16 mouse cellular contexts compared by ENCODE assay signal in the genomic region with DNA sequence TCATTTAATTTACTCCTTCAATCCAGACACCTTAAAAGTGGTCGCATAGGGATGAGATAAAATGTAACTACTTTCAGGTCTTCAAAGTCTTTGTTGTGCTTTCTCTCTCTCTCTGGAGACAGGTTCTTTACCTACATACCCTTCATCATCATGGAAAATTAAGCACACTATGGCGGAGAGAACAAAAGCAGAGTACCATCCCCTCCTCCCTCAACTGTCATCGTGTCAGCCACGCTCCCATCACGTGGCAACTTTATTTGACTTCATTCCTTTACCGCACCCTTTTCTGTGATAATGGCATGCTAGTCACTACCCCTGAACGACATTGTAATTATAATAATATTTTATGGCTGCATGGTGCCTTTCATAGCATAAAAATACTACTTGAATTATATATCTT.
DNase-seq lines count a peak whose midpoint lies in the region; ATAC-seq lines count a peak whose summit lies in the region.
"Had no signal": no experiment of that assay in that cellular context is flagged by ENCODE, and none has a peak within 500 bp of the region (broad histone marks: within the 10 kb centered on the region; RNA-seq: fewer than 3 reads in every experiment).

No protein-coding gene starts in this region.

- no peak overlapping the region for H3K4me2 ChIP-seq in forebrain, embryonic 14.5 days (ENCODE audit: low read length)
- no peak overlapping the region for H3K4me2 ChIP-seq in forebrain, embryonic 12.5 days
- no peak overlapping the region for H3K4me2 ChIP-seq in midbrain, embryonic 11.5 days
- H3K4me2 ChIP-seq in midbrain, embryonic 16.5 days (ENCODE audit: low read length), result no peak overlapping the region
- no peak overlapping the region for H3K4me2 ChIP-seq in forebrain, embryonic 16.5 days (ENCODE audit: low read length)
- H3K4me2 ChIP-seq: embryonic facial prominence, embryonic 12.5 days had no signal

- no peak overlapping the region for H3K4me3 ChIP-seq in forebrain, embryonic 14.5 days (ENCODE audit: low read depth, low read length)
- H3K4me3 ChIP-seq in forebrain, embryonic 12.5 days (replicated peaks), result no peak overlapping the region
- no peak overlapping the region for H3K4me3 ChIP-seq in midbrain, embryonic 11.5 days (ENCODE audit: low read depth, low read length)
- no peak overlapping the region for H3K4me3 ChIP-seq in midbrain, embryonic 16.5 days (ENCODE audit: low read depth, low read length)
- H3K4me3 ChIP-seq in forebrain, embryonic 16.5 days (replicated peaks; ENCODE audit: low read length), result no peak overlapping the region
- H3K4me3 ChIP-seq: embryonic facial prominence, embryonic 10.5 days; embryonic facial prominence, embryonic 12.5 days had no signal

- ATAC-seq in forebrain, embryonic 14.5 days, result no peak
- ATAC-seq in forebrain, embryonic 12.5 days (ENCODE audit: low FRiP score), result no peak
- ATAC-seq in midbrain, embryonic 11.5 days (ENCODE audit: low FRiP score), result no peak
- no peak for ATAC-seq in midbrain, embryonic 16.5 days
- peak; percentile 72 for ATAC-seq in forebrain, embryonic 16.5 days
- no peak for ATAC-seq in activated CD4-positive, CD25-positive, alpha-beta regulatory T cell, adult 4 months

- no peak overlapping the region for H3K27ac ChIP-seq in forebrain, embryonic 14.5 days (ENCODE audit: low read depth, low read length)
- no peak overlapping the region for H3K27ac ChIP-seq in forebrain, embryonic 12.5 days
- no peak overlapping the region for H3K27ac ChIP-seq in midbrain, embryonic 11.5 days (ENCODE audit: low read depth, low read length)
- H3K27ac ChIP-seq in midbrain, embryonic 16.5 days (ENCODE audit: low read length), result no peak overlapping the region
- no peak overlapping the region for H3K27ac ChIP-seq in forebrain, embryonic 16.5 days (ENCODE audit: low read length)
- H3K27ac ChIP-seq: embryonic facial prominence, embryonic 10.5 days; embryonic facial prominence, embryonic 12.5 days had no signal

- 88% methylated on average over 7 of the region's 7 CpGs for WGBS in forebrain, embryonic 14.5 days
- WGBS in forebrain, embryonic 12.5 days, result 81% methylated on average over 7 of the region's 7 CpGs
- 80% methylated on average over 7 of the region's 7 CpGs for WGBS in midbrain, embryonic 11.5 days
- 72% methylated on average over 7 of the region's 7 CpGs for WGBS in midbrain, embryonic 16.5 days
- 85% methylated on average over 7 of the region's 7 CpGs for WGBS in forebrain, embryonic 16.5 days

- no peaks in the 10 kb centered on the region for H3K27me3 ChIP-seq in forebrain, embryonic 14.5 days (replicated peaks; ENCODE audit: control insufficient read depth, insufficient read depth, low read length)
- no peaks in the 10 kb centered on the region for H3K27me3 ChIP-seq in forebrain, embryonic 12.5 days
- no peaks in the 10 kb centered on the region for H3K27me3 ChIP-seq in midbrain, embryonic 11.5 days (ENCODE audit: control insufficient read depth, insufficient read depth, low read length)
- H3K27me3 ChIP-seq in midbrain, embryonic 16.5 days (ENCODE audit: control insufficient read depth, insufficient read depth, low read depth, low read length), result no peaks in the 10 kb centered on the region
- no peaks in the 10 kb centered on the region for H3K27me3 ChIP-seq in forebrain, embryonic 16.5 days (replicated peaks; ENCODE audit: control insufficient read depth, insufficient read depth, low read length)
- H3K27me3 ChIP-seq: embryonic facial prominence, embryonic 12.5 days had no signal

- no peaks in the 10 kb centered on the region for H3K36me3 ChIP-seq in forebrain, embryonic 14.5 days (ENCODE audit: control insufficient read depth, insufficient read depth, low read length)
- no peaks in the 10 kb centered on the region for H3K36me3 ChIP-seq in forebrain, embryonic 12.5 days (replicated peaks)
- no peaks in the 10 kb centered on the region for H3K36me3 ChIP-seq in midbrain, embryonic 11.5 days (ENCODE audit: control insufficient read depth, insufficient read depth, low read length)
- no peaks in the 10 kb centered on the region; the same call in 1 of the 2 replicates for H3K36me3 ChIP-seq in midbrain, embryonic 16.5 days (ENCODE audit: control insufficient read depth, insufficient read depth, low read length)
- H3K36me3 ChIP-seq in forebrain, embryonic 16.5 days (ENCODE audit: control insufficient read depth, insufficient read depth), result no peaks in the 10 kb centered on the region
- H3K36me3 ChIP-seq: embryonic facial prominence, embryonic 10.5 days; embryonic facial prominence, embryonic 12.5 days had no signal

- no peaks in the 10 kb centered on the region for H3K9me3 ChIP-seq in forebrain, embryonic 14.5 days (replicated peaks; ENCODE audit: control insufficient read depth, low read length)
- H3K9me3 ChIP-seq in forebrain, embryonic 12.5 days, result no peaks in the 10 kb centered on the region
- no peaks in the 10 kb centered on the region for H3K9me3 ChIP-seq in midbrain, embryonic 11.5 days (ENCODE audit: control insufficient read depth, low read length)
- no peaks in the 10 kb centered on the region for H3K9me3 ChIP-seq in midbrain, embryonic 16.5 days (replicated peaks; ENCODE audit: control insufficient read depth, low read length, poor library complexity, severe bottlenecking)
- no peaks in the 10 kb centered on the region for H3K9me3 ChIP-seq in forebrain, embryonic 16.5 days (ENCODE audit: control insufficient read depth, low read length)
- H3K9me3 ChIP-seq: embryonic facial prominence, embryonic 10.5 days; embryonic facial prominence, embryonic 12.5 days had no signal

- peak; percentile 30 for DNase-seq in forebrain, embryonic 14.5 days (ENCODE audit: low spot score)
- peak; percentile 71 for DNase-seq in midbrain, embryonic 11.5 days (ENCODE audit: low spot score, missing footprints)
- DNase-seq in gastrocnemius, postnatal 4 days (ENCODE audit: low spot score in 2 of 2), result no peak
- DNase-seq: adrenal gland, adult 8-10 months; adrenal gland, postnatal 25 days; cerebellum, adult 11-12 months; cerebellum, adult 2 months; cerebellum, adult 9-10 months; cerebellum, postnatal 10 days; cerebellum, postnatal 25 days had no signal

- no peak overlapping the region for H3K9ac ChIP-seq in forebrain, embryonic 14.5 days (ENCODE audit: low read length)
- no peak overlapping the region for H3K9ac ChIP-seq in forebrain, embryonic 12.5 days
- no peak overlapping the region for H3K9ac ChIP-seq in midbrain, embryonic 11.5 days (ENCODE audit: low read length)
- H3K9ac ChIP-seq in midbrain, embryonic 16.5 days (ENCODE audit: low read depth, low read length), result no peak overlapping the region
- no peak overlapping the region for H3K9ac ChIP-seq in forebrain, embryonic 16.5 days (replicated peaks; ENCODE audit: low read depth, low read length)
- H3K9ac ChIP-seq: embryonic facial prominence, embryonic 12.5 days had no signal

- no peaks in the 10 kb centered on the region for H3K4me1 ChIP-seq in forebrain, embryonic 14.5 days (ENCODE audit: control insufficient read depth, insufficient read depth, low read length)
- H3K4me1 ChIP-seq in forebrain, embryonic 12.5 days, result no peaks in the 10 kb centered on the region
- H3K4me1 ChIP-seq in midbrain, embryonic 11.5 days (ENCODE audit: control insufficient read depth, insufficient read depth, low read length), result no peaks in the 10 kb centered on the region
- no peaks in the 10 kb centered on the region for H3K4me1 ChIP-seq in midbrain, embryonic 16.5 days (ENCODE audit: control insufficient read depth, insufficient read depth, low read length)
- H3K4me1 ChIP-seq in forebrain, embryonic 16.5 days (replicated peaks; ENCODE audit: control insufficient read depth, insufficient read depth, low read length), result no peaks in the 10 kb centered on the region
- H3K4me1 ChIP-seq: embryonic facial prominence, embryonic 10.5 days had no signal

Comparison
In these comparisons a context has a peak if more than half of its experiments do, and no peak if none do; other contexts are left out.
1. DNase-seq: peak in forebrain, embryonic 14.5 days (single experiment) and midbrain, embryonic 11.5 days (single experiment); none in gastrocnemius, postnatal 4 days (0 of 2).